Mouse (Mus musculus): ENCODE data around the gene Utp15. TPM values are rescaled to one million over a fixed set of nuclear protein-coding genes. Genes with fewer than 3 reads are reported as not detected.

Gene Utp15
- polyA plus RNA-seq, 1 experiment from 2014 or later, result 17.8 TPM

GRCm38 (mm10) chr13:98205771-98206545, 56.9 kb downstream of the Utp15 start, which contains the start of gene Arhgef28:
Arhgef28 (minus strand) TSS chr13:98206439.
- Histone ChIP-seq H3K9me3 (replicated peaks) (no peaks in the 10 kb centered on the region), H3K9ac (peak within 1 kb of the TSS; percentile 64), H3K27ac (no peak within 1 kb of the TSS), H3K4me1 (replicated peaks) (peaks cover 10% of the 10 kb centered on the region), H3K4me2 (peak within 1 kb of the TSS; percentile 89), H3K4me3 (replicated peaks) (peak within 1 kb of the TSS; percentile 62), H3K27me3 (peaks cover 66% of the 10 kb centered on the region), H3K36me3 (no peaks in the 10 kb centered on the region)
- WGBS (ENCODE audit: insufficient replicate concordance), result under 1% methylated on average over 51 of the region's 76 CpGs
- DNase-seq (peak; percentile 59), ATAC-seq (ENCODE audit: low read depth) (peak; percentile 89)

DNA sequence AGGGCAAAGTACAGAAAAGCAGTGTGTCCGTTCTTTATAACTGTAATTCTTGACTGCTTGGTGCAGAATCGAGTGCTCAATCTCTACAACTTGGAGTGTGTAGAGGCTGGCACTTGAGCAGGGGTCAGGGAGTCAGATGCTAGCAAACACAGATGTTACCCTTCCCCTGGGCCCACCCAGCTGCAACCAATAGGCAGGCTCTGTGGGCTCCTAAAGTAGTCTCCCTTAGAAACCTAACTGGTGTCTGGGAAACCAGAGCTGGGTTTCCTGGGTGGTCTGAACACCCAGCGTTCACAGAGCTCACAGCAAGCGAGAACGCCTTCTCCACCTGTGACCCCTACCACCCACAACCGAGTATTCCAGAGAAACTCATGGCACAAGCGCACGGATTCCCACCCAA, 57.7 kb downstream of the Utp15 start:
- Histone ChIP-seq H3K27ac (no peak overlapping the region), H3K27me3 (peaks cover 66% of the 10 kb centered on the region), H3K36me3 (no peaks in the 10 kb centered on the region), H3K9me3 (replicated peaks) (no peaks in the 10 kb centered on the region), H3K4me2 (no peak overlapping the region; the same call in 1 of the 2 replicates), H3K4me1 (replicated peaks) (peaks cover 10% of the 10 kb centered on the region), H3K4me3 (replicated peaks) (no peak overlapping the region), H3K9ac (no peak overlapping the region)
- DNase-seq, result no peak
- ATAC-seq (ENCODE audit: low read depth), result no peak
- 46% methylated on average over 8 of the region's 8 CpGs for WGBS (ENCODE audit: insufficient replicate concordance)

- H3K27me3 ChIP-seq, result peaks cover 66% of the 10 kb centered on the region
- ATAC-seq (ENCODE audit: low read depth), result no peak
- WGBS (ENCODE audit: insufficient replicate concordance), result 66% methylated on average over 8 of the region's 8 CpGs
- H3K36me3 ChIP-seq, result no peaks in the 10 kb centered on the region
- H3K27ac ChIP-seq, result no peak overlapping the region
- H3K9me3 ChIP-seq (replicated peaks), result no peaks in the 10 kb centered on the region
- no peak overlapping the region for H3K4me2 ChIP-seq
- no peak for DNase-seq
- peaks cover 10% of the 10 kb centered on the region for H3K4me1 ChIP-seq (replicated peaks)
- H3K9ac ChIP-seq, result no peak overlapping the region
- H3K4me3 ChIP-seq (replicated peaks), result no peak overlapping the region
Measured at GRCm38 (mm10) chr13:98204371-98204770, 58.5 kb downstream of the Utp15 start.

DNA sequence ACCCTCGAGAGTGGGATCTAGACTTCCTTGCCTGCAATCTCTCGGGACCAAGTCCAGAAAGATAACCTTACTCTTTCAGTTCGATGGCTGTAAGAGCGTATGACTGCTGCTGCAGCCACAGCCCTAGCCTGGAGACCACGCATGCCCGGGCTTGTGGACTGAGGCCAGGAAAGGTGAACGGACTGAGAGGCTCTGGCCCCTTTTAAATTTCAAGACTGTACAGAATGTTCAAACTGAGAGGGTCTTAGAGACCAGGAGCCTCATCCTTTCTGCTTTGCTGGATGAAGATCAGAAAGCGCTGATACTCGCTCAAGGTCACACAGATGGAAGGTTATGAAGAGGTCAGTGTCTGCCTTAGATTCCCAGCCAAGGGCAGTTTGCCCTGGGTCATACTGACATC, 61.4 kb downstream of the Utp15 start:
- H3K27ac ChIP-seq, result no peak overlapping the region
- WGBS (ENCODE audit: insufficient replicate concordance), result 41% methylated on average over 9 of the region's 9 CpGs
- ATAC-seq (ENCODE audit: low read depth) (no peak), DNase-seq (no peak)
- H3K4me3 ChIP-seq (replicated peaks), result no peak overlapping the region
- H3K27me3 ChIP-seq, result peaks cover 40% of the 10 kb centered on the region
- H3K4me2 ChIP-seq, result no peak overlapping the region
- no peaks in the 10 kb centered on the region for H3K36me3 ChIP-seq
- H3K9me3 ChIP-seq (replicated peaks), result no peaks in the 10 kb centered on the region
- H3K9ac ChIP-seq, result no peak overlapping the region
- H3K4me1 ChIP-seq (replicated peaks), result peaks cover 7% of the 10 kb centered on the region

Other genes with a start within 250 kb of the Utp15 start
- gene Arhgef28, start 56.6 kb downstream of the Utp15 start, polyA plus RNA-seq (2015; fragmentation: Nextera tagmentation; extraction: Ambion mirVana), result 0.40 and 0.52 TPM in 2 replicates
- gene Ankra2, start within 50 bp of the Utp15 start, polyA plus RNA-seq (2015; fragmentation: Nextera tagmentation; extraction: Ambion mirVana), result 7.6 and 9.3 TPM in 2 replicates
- gene Gm21976, start 16.8 kb upstream of the Utp15 start, polyA plus RNA-seq (2015; fragmentation: Nextera tagmentation; extraction: Ambion mirVana), result not detected in 2 replicates
- gene Btf3, start 54.0 kb upstream of the Utp15 start, polyA plus RNA-seq (2015; fragmentation: Nextera tagmentation; extraction: Ambion mirVana), result 521 and 607 TPM in 2 replicates
- gene Foxd1, start 91.2 kb upstream of the Utp15 start, polyA plus RNA-seq (2015; fragmentation: Nextera tagmentation; extraction: Ambion mirVana), result not detected in 2 replicates
- 0.76 and 1.5 TPM in 2 replicates for gene Gm10320, start 229.0 kb upstream of the Utp15 start, polyA plus RNA-seq (2015; fragmentation: Nextera tagmentation; extraction: Ambion mirVana)

All from liver, embryonic 13.5 days (tissue).